Mouse (Mus musculus) heart, postnatal 14 days (tissue): ENCODE results near the gene Ghitm. TPM values are rescaled to one million over a fixed set of nuclear protein-coding genes. Genes with fewer than 3 reads are reported as not detected.

Experiments
- DNase-seq, 2 experiments: peaks; one replicate each; pipeline ENCODE4 v3.0.0; 2021 to 2022
- intact Hi-C: fragments of 180-260 bp; cut with DNase I; formaldehyde crosslinking; loops from one replicate; pipeline ENCODE4 v1.15.1; 2025
- total RNA-seq, 2 experiments: library from RNA; stranded (reverse); gene quantifications; 2 replicates each; pipeline ENCODE4 v1.2.3; 2021

The Ghitm gene
- total RNA-seq, 2 experiments from 2014 or later, result 567 to 610 TPM

GRCm38 (mm10) chr14:37109460-37109859 lies 25.6 kb downstream of the Ghitm start:
- DNase-seq, result no peak
- intact Hi-C loops, result no loop called here

- intact Hi-C loops, result no loop called here
- DNase-seq, result no peak
Measured at GRCm38 (mm10) chr14:37105846-37106245, 29.2 kb downstream of the Ghitm start.

GRCm38 (mm10) chr14:37104747-37105146 lies 30.3 kb downstream of the Ghitm start:
- intact Hi-C loops, result no loop called here
- DNase-seq, result peak; percentile 30 to 57

- intact Hi-C loops, result no loop called here
- no peak for DNase-seq
Measured at GRCm38 (mm10) chr14:37102484-37102883, 32.6 kb downstream of the Ghitm start.

DNA sequence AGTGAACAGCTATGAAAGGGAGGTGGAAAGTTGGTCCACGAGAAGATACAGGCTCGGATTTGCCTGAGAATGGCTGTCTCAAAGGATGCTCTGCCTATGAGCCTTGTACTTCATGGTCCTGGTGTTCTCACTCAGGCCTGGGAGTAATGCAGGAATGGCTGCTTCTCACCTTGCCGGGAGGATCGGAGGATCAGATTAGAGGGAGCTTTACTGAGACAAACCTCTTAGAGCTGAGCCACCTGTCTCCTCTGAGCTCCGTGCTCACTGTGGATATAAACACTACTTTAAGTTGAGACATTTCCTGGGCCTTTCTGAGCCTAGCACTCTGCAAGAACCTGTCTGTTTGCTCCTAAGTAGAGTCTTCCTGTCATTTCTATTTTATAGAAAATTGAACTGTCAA lies 33.5 kb downstream of the Ghitm start:
- intact Hi-C loops, result no loop called here
- no peak for DNase-seq

DNA sequence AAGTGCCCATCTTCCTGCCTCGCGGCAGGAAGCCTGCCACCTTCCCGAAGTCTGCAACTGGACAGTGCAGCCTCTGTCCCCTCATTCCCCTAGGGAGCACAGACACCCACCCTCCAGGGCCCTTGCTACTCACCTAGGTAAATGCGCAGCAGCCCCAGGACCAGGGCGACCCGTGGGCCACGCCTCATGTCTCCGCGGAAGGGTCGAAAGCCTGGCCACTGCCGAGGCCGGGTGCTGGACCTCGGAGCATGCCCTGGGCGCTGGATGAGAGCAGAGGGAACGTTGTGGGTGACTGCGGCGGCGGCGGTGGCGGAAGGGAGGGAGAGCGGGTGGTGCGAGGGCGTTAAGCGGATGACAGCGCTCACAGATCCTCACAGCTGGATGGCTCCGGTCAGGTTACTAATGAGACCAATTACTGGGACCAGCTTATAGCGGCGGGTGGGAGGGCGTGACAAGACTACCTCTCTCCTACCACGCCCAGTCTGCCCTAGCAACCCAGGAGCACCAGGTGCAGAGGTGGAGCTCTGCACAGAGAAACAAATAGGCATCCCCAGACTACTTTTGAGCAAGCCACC lies 37.0 kb downstream of the Ghitm start, which contains the start of gene Cdhr1:
Gene Cdhr1, minus strand, starts transcription at position 392 of the 575 bp plus-strand sequence.
- DNase-seq, result no peak

GRCm38 (mm10) chr14:37095556-37095955 lies 39.5 kb downstream of the Ghitm start:
- DNase-seq, result no peak
- intact Hi-C loops, result no loop called here

More for the DNA sequence above, 37.0 kb downstream of the Ghitm start, which contains the start of gene Cdhr1:
- intact Hi-C loops, result no loop called here

- DNase-seq, result no peak
- intact Hi-C loops, result no loop called here
Measured at GRCm38 (mm10) chr14:37094436-37094835, 40.6 kb downstream of the Ghitm start.

DNA sequence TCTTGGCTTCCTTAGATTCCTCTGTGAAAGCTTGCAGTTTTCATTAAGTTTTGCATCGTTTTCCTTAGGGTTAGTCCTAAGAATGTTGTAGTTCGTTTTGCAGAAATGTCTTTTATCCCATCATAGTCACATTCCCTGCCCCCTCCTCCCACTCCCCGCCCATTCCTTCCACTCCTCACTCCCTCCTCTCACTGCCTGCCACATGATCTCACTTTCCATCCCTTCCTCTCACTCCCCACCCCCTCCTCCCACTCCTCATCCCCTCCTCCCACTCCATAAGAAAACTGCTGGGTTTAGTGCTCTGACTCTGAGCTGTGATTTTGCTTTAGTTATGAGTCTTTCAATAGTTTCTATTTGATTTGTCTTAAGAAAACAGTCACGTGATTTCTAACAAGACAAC lies 51.3 kb downstream of the Ghitm start:
- intact Hi-C loops, result no loop called here
- DNase-seq, result no peak

GRCm38 (mm10) chr14:37080724-37081123 lies 54.3 kb downstream of the Ghitm start:
- no peak for DNase-seq
- intact Hi-C loops, result no loop called here

Other genes with a start within 250 kb of the Ghitm start
- 100 to 1,000 TPM; 106 to 109 TPM for gene Ccser2, start 166.5 kb downstream of the Ghitm start, total RNA-seq
- gene Rgr, start 86.3 kb downstream of the Ghitm start, total RNA-seq, result not detected
- gene Lrit1, start 80.4 kb downstream of the Ghitm start, total RNA-seq, result under 1 TPM in 1 of 2 experiments, not detected in 1; 0.05 TPM
- gene Lrit2, start 67.3 kb downstream of the Ghitm start, total RNA-seq, result not detected
- gene Cdhr1, start 36.9 kb downstream of the Ghitm start, total RNA-seq, result under 1 TPM in 1 of 2 experiments, not detected in 1; 0.05 TPM
- gene 2610528A11Rik, start 21.2 kb downstream of the Ghitm start, total RNA-seq, result not detected